Mouse (Mus musculus) bone marrow, adult 2 months (tissue): Measurements from ENCODE around the gene Grm3.

ENCODE experiments used
- CTCF ChIP-seq: fragments of 200-500 bp; IDR thresholded peaks from 2 replicates; pipeline ENCODE4 v1.5.1; 2011; ENCODE audit warnings: low read length, control low read depth; ENCODE audit not compliant: control insufficient read depth, insufficient read depth
- POLR2A ChIP-seq: fragments of 200-500 bp; IDR thresholded peaks from 2 replicates; pipeline ENCODE4 v1.6.1; 2011; ENCODE audit warnings: low read depth, mild to moderate bottlenecking, control low read depth, low read length, borderline replicate concordance; ENCODE audit not compliant: control insufficient read depth

- no peak for TF ChIP-seq CTCF
- no peak for TF ChIP-seq POLR2A
Observed at GRCm38 (mm10) chr5:9449570-9449969, 275.4 kb downstream of the Grm3 start.
